Mouse (Mus musculus) midbrain, embryonic 13.5 days (tissue): Measurements from ENCODE around the gene Iqgap2. TPM values are rescaled to one million over a fixed set of nuclear protein-coding genes. Genes with fewer than 3 reads are reported as not detected.

Source experiments
- ATAC-seq: fragments of 200-750 bp; cut with Nextera tagmentation; 2 replicates; pipeline ENCODE4 v1.8.0; 2017; ENCODE audit warnings: mild to moderate bottlenecking, moderate TSS enrichment, moderate library complexity
- H3K27ac ChIP-seq: fragments of 300-500 bp; sonication (generic); 2 replicates; pipeline ENCODE4 v1.5.1; 2015; ENCODE audit warnings: inconsistent platforms, mild to moderate bottlenecking, moderate library complexity
- H3K27me3 ChIP-seq: fragments of 300-500 bp; sonication (generic); 2 replicates; pipeline ENCODE4 v1.6.1; 2015; ENCODE audit warnings: mild to moderate bottlenecking, inconsistent platforms
- H3K36me3 ChIP-seq: fragments of 300-500 bp; sonication (generic); 2 replicates; pipeline ENCODE4 v1.6.1; 2015; ENCODE audit warnings: mild to moderate bottlenecking, inconsistent platforms
- H3K4me1 ChIP-seq: fragments of 300-500 bp; sonication (generic); replicated peaks from 2 replicates; pipeline ENCODE4 v1.6.1; 2015; ENCODE audit warnings: inconsistent platforms
- H3K4me2 ChIP-seq: fragments of 300-500 bp; sonication (generic); replicated peaks from 2 replicates; pipeline ENCODE4 v1.6.1; 2015; ENCODE audit warnings: moderate library complexity, mild to moderate bottlenecking, inconsistent platforms
- H3K4me3 ChIP-seq: fragments of 300-500 bp; sonication (generic); replicated peaks from 2 replicates; pipeline ENCODE4 v1.5.1; 2015; ENCODE audit warnings: mild to moderate bottlenecking, inconsistent platforms
- H3K9ac ChIP-seq: fragments of 300-500 bp; sonication (generic); replicated peaks from 2 replicates; pipeline ENCODE4 v1.6.1; 2015; ENCODE audit warnings: mild to moderate bottlenecking, inconsistent platforms
- H3K9me3 ChIP-seq: fragments of 300-500 bp; sonication (generic); 2 replicates; pipeline ENCODE4 v1.6.1; 2016; ENCODE audit warnings: mild to moderate bottlenecking, inconsistent platforms
- WGBS: fragments of 180-500 bp; shearing (Covaris S2); methylation state at CpG from one replicate; pipeline ENCODE4 v1.1.7; 2015; 5-methylcytosine and 5-hydroxymethylcytosine counted together
- polyA plus RNA-seq: library from polyadenylated mRNA; unstranded; fragments of >200 nt; fragmentation: Nextera tagmentation; extraction: Ambion mirVana; gene quantifications from 2 replicates; pipeline ENCODE4 v1.2.1, GENCODE M21; 2015

Iqgap2 gene
- polyA plus RNA-seq, 1 experiment from 2014 or later = 7.4 TPM

DNA sequence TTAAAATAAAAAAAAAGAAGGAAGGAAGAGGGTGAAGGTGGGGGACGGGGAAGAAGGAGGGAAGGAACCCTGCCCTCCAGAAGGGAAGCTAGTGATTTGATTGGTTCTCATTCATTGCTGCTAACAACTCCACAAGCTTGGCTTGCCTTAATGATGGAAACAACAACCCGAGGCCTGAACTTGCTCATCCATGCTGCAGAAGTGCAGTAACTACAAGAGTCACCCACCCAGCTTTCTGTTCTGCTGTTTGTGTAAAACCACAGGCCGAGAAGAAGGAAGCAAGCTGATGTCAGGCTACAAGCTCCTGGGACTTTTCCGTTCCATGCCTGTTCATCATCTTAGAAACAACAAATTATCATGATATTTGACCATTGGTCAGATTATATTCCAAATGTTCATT is 176.4 kb downstream of the Iqgap2 start:
- Histone ChIP-seq H3K4me1 (no peaks in the 10 kb centered on the region), H3K9ac (no peak overlapping the region), H3K4me2 (no peak overlapping the region), H3K27me3 (no peaks in the 10 kb centered on the region), H3K27ac (no peak overlapping the region), H3K4me3 (no peak overlapping the region), H3K9me3 (no peaks in the 10 kb centered on the region), H3K36me3 (no peaks in the 10 kb centered on the region)
- WGBS = 84% methylated on average over 4 of the region's 4 CpGs
- no peak for ATAC-seq

- no peaks in the 10 kb centered on the region for H3K9me3 ChIP-seq
- no peak overlapping the region for H3K4me3 ChIP-seq
- no peaks in the 10 kb centered on the region for H3K27me3 ChIP-seq
- 83% methylated on average over 3 of the region's 3 CpGs for WGBS
- no peak for ATAC-seq
- no peaks in the 10 kb centered on the region for H3K4me1 ChIP-seq
- no peaks in the 10 kb centered on the region for H3K36me3 ChIP-seq
- no peak overlapping the region for H3K27ac ChIP-seq
- H3K9ac ChIP-seq = no peak overlapping the region
- H3K4me2 ChIP-seq = no peak overlapping the region
These were observed 177.3 kb downstream of the Iqgap2 start for GRCm38 (mm10) chr13:95714271-95714975.

- no peak for ATAC-seq
- Histone ChIP-seq H3K9ac (no peak overlapping the region), H3K27me3 (no peaks in the 10 kb centered on the region), H3K36me3 (0 out of 2 replicates have a peak, but pooled peaks cover 3% of the 10 kb centered on the region), H3K4me1 (no peaks in the 10 kb centered on the region), H3K9me3 (no peaks in the 10 kb centered on the region), H3K4me2 (no peak overlapping the region), H3K27ac (no peak overlapping the region), H3K4me3 (no peak overlapping the region)
- 97% methylated on average over 9 of the region's 9 CpGs for WGBS
These were observed 179.0 kb downstream of the Iqgap2 start for GRCm38 (mm10) chr13:95712570-95713268.

DNA sequence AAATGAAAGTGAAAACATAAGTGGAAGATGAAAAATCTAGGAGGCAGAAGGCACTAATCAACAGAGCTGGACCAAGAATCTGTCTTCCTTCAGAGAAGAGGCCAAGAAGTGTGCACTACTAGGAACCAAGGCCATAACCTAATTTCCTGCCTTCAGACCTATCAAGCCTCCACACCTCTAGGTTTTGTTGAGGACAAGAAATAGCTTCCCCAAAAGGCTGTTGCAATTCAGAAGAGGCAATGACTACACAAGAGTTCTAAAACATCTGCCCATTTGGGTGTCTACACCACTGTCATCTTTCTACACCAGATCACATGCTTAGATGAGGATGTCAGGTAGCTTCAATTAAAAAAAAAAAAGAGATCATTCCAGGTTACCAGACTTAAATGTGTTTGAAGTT is 179.7 kb downstream of the Iqgap2 start:
- H3K4me3 ChIP-seq = no peak overlapping the region
- no peak overlapping the region for H3K9ac ChIP-seq
- no peaks in the 10 kb centered on the region for H3K9me3 ChIP-seq
- ATAC-seq = no peak
- no peaks in the 10 kb centered on the region for H3K4me1 ChIP-seq
- 0 out of 2 replicates have a peak, but pooled peaks cover 8% of the 10 kb centered on the region for H3K36me3 ChIP-seq
- H3K27ac ChIP-seq = no peak overlapping the region
- H3K4me2 ChIP-seq = no peak overlapping the region
- no peaks in the 10 kb centered on the region for H3K27me3 ChIP-seq

- no peaks in the 10 kb centered on the region for H3K9me3 ChIP-seq
- no peak overlapping the region for H3K9ac ChIP-seq
- H3K4me1 ChIP-seq = no peaks in the 10 kb centered on the region
- WGBS = 94% methylated on average over 6 of the region's 6 CpGs
- no peak overlapping the region for H3K4me3 ChIP-seq
- H3K4me2 ChIP-seq = no peak overlapping the region
- H3K27ac ChIP-seq = no peak overlapping the region
- H3K36me3 ChIP-seq = peaks cover 11% of the 10 kb centered on the region; the same call in 1 of the 2 replicates
- no peak for ATAC-seq
- H3K27me3 ChIP-seq = no peaks in the 10 kb centered on the region
These were observed 186.1 kb downstream of the Iqgap2 start for GRCm38 (mm10) chr13:95705589-95705988.

DNA sequence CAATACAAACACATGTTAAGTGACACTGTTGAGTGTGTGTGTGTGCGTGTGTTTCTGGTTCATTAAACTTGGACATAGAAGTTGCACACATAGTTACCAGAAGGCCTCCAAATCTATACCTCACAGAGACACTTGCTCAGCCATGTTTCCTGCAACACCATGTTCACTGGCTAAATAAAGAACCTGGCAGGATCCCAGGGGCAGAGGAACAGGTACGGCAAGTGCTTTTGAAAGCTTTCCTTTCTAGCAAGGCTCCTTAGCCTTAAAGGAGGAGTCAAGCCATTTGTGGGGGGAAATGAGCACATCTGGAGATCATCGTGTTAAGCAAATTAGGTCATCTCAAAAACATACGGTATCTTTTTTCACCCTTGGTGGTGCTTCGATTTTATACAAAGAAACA is 188.3 kb downstream of the Iqgap2 start:
- Histone ChIP-seq H3K9me3 (no peaks in the 10 kb centered on the region), H3K27me3 (no peaks in the 10 kb centered on the region), H3K4me2 (no peak overlapping the region), H3K27ac (no peak overlapping the region), H3K36me3 (peaks cover 11% of the 10 kb centered on the region; the same call in 1 of the 2 replicates), H3K9ac (no peak overlapping the region), H3K4me3 (no peak overlapping the region), H3K4me1 (no peaks in the 10 kb centered on the region)
- ATAC-seq = no peak
- WGBS = 84% methylated on average over 5 of the region's 5 CpGs

GRCm38 (mm10) chr13:95697874-95698273 is 193.8 kb downstream of the Iqgap2 start:
- ATAC-seq = no peak
- no peaks in the 10 kb centered on the region for H3K9me3 ChIP-seq

DNA sequence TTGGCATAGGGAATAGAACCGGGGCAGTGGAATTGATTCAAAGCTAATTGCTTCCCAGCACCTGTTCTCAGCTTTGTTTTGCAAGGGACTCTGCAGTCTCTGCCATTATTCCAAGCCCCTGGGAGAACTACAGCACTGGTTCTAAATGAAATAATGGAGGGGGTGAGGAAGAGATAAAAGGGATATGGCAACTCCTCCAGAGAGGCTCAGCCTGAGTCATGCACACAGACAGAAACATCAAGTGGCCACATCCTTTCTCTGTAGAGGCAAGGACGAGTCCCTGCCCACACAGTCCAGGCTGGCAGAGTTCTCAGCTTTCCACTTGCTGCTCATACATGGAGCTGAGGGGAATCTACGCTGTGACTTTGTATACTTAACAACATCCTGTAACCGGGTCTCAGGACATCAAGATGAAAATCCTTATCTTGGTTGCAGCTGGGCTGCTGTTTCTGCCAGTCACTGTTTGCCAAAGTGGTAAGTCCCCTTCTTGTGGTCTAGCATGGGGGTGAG is 195.0 kb downstream of the Iqgap2 start, which contains the start of gene F2rl2:
Gene F2rl2 (plus strand): TSS at position 200 of the 510 bp plus-strand sequence.
- Histone ChIP-seq H3K4me2 (no peak within 1 kb of the TSS), H3K36me3 (no peaks in the 10 kb centered on the region), H3K9ac (no peak within 1 kb of the TSS), H3K4me3 (no peak within 1 kb of the TSS), H3K9me3 (no peaks in the 10 kb centered on the region), H3K4me1 (peaks cover 4% of the 10 kb centered on the region; the same call in 1 of the 2 replicates), H3K27me3 (no peaks in the 10 kb centered on the region), H3K27ac (no peak within 1 kb of the TSS)
- 58% methylated on average over 4 of the region's 4 CpGs for WGBS
- no peak for ATAC-seq

More at GRCm38 (mm10) chr13:95697874-95698273, 193.8 kb downstream of the Iqgap2 start:
- whole genome bisulfite sequencing = 51% methylated on average over 6 of the region's 6 CpGs
- H3K36me3 ChIP-seq = no peaks in the 10 kb centered on the region
- peaks cover 4% of the 10 kb centered on the region; the same call in 1 of the 2 replicates for H3K4me1 ChIP-seq
- no peak overlapping the region for H3K27ac ChIP-seq
- H3K4me2 ChIP-seq = no peak overlapping the region
- H3K4me3 ChIP-seq = no peak overlapping the region
- H3K27me3 ChIP-seq = no peaks in the 10 kb centered on the region
- no peak overlapping the region for H3K9ac ChIP-seq

DNA sequence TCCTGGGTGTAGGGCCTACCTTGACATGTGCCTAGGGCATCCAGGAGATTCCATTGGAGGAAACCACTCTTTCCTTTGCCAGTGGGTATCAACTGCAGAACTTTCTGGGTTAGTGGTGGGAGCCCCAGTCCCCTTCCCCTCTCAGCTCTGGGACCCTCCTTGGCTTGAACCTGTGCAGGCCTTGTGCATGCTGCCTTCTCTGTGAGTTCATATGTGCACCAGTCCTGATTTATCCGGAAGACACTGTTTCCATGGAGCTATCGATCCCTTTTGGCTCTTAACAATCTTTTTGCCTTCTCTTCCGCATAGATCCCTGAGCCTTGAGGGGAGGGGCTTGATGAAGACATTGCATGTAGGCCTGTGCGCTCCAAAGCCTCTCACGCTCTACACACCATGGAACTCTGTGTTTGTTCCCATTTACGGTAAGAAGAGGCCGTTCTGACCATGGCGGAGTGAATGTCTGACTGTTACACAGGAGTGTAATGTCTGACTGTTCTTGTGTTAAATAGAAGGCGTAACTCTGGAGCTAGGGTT is 195.5 kb downstream of the Iqgap2 start:
- no peaks in the 10 kb centered on the region for H3K27me3 ChIP-seq
- no peak overlapping the region for H3K27ac ChIP-seq

DNA sequence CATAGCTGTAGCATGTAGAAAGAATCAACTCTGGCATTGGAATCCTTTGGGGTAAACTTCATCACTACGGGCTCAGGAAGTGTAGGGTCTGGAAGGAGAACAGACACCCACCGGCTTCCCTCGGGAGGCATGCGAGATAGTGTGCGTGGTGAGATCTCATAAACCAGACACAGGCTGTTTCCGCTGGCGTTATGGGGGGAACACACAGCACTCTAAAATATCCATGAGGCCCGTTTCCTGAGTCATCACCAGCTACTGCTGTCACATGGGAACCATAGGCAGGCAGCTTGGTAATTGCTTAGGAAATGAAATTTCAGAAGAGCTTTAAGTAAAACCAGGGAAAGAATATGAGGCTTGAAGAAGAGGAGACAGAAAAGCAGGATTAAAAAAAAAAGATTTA is 199.5 kb downstream of the Iqgap2 start:
- H3K4me2 ChIP-seq = no peak overlapping the region
- WGBS = 90% methylated on average over 8 of the region's 8 CpGs

More for the DNA sequence above, 195.5 kb downstream of the Iqgap2 start:
- Histone ChIP-seq H3K4me1 (peaks cover 4% of the 10 kb centered on the region; the same call in 1 of the 2 replicates), H3K9me3 (no peaks in the 10 kb centered on the region), H3K36me3 (no peaks in the 10 kb centered on the region), H3K9ac (no peak overlapping the region), H3K4me2 (no peak overlapping the region), H3K4me3 (no peak overlapping the region)
- peak; percentile 40; the same call in 1 of the 2 replicates for ATAC-seq
- 87% methylated on average over 9 of the region's 9 CpGs for WGBS

GRCm38 (mm10) chr13:95688576-95688975 is 203.1 kb downstream of the Iqgap2 start:
- H3K9me3 ChIP-seq = no peaks in the 10 kb centered on the region
- 83% methylated on average over 1 of the region's 1 CpGs for WGBS
- no peaks in the 10 kb centered on the region for H3K4me1 ChIP-seq
- no peak overlapping the region for H3K9ac ChIP-seq
- H3K27ac ChIP-seq = no peak overlapping the region
- H3K36me3 ChIP-seq = 0 out of 2 replicates have a peak, but pooled peaks cover 3% of the 10 kb centered on the region
- H3K4me3 ChIP-seq = no peak overlapping the region
- H3K4me2 ChIP-seq = no peak overlapping the region
- no peaks in the 10 kb centered on the region for H3K27me3 ChIP-seq
- no peak for ATAC-seq

More for the DNA sequence above, 199.5 kb downstream of the Iqgap2 start:
- H3K36me3 ChIP-seq = no peaks in the 10 kb centered on the region
- no peak overlapping the region for H3K4me3 ChIP-seq
- no peaks in the 10 kb centered on the region for H3K9me3 ChIP-seq
- ATAC-seq = no peak
- no peaks in the 10 kb centered on the region for H3K27me3 ChIP-seq
- no peak overlapping the region for H3K9ac ChIP-seq
- no peak overlapping the region for H3K27ac ChIP-seq
- peaks cover 4% of the 10 kb centered on the region; the same call in 1 of the 2 replicates for H3K4me1 ChIP-seq

DNA sequence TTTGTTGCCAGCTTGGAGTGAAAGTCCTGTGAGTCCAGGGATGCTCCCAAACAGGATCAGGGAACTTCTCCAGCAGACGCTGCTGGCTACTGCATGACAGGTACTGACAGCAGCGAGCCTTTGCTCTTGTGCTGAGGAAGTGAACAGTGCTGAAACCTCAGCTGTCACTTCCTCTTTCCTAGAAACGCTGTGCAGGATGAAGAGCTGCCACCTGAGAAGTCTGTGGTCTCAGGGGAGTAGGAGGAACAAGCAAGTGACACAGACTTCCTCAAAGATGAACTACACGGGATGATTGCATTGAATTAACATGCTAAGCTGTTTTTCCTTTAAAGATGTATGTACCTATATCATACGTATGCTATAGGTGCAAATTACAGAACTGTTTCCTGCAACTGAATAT is 206.0 kb downstream of the Iqgap2 start:
- no peak for ATAC-seq
- H3K36me3 ChIP-seq = peaks cover 16% of the 10 kb centered on the region; the same call in 1 of the 2 replicates
- H3K9ac ChIP-seq = no peak overlapping the region
- H3K9me3 ChIP-seq = no peaks in the 10 kb centered on the region
- H3K4me2 ChIP-seq = no peak overlapping the region
- 87% methylated on average over 5 of the region's 5 CpGs for WGBS
- no peak overlapping the region for H3K27ac ChIP-seq
- H3K27me3 ChIP-seq = no peaks in the 10 kb centered on the region
- no peaks in the 10 kb centered on the region for H3K4me1 ChIP-seq
- H3K4me3 ChIP-seq = no peak overlapping the region
